Mouse (Mus musculus): ENCODE measurements at regions not wholly inside any gene's neighbourhood (a gene's known extent, or its start where the extent isn't known, plus 50 kb on each side); places are given as distances from the start of the nearest gene placed in this dataset.

DNA sequence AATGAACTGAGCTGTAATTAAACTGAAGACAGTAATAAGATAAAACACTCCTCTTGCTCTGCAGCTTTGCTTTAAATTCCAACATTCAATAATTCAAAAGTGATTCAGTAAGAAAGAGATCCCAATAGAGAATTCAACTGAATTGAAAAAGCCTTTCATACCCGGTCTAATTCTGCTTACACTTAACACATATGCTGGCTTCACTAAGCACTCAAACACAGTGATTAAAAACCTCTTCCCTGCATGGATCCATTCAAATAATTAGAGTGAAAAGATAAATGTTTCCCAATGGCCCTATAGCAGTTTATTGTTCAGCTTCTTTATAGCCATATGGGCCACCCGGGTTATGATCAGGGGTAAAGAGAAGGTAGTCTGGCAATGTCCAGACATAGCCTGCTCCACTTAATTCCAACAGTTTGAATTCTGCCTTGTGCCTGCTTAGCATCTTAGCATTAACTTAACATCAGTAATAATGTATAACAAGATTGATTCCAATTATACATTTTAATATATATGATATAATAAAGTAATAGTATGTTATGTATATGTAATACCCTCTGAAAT, 659.9 kb upstream of the Kcnd2 start:
- no peaks in the 10 kb centered on the region for H3K27me3 ChIP-seq (replicated peaks; ENCODE audit: control insufficient read depth, insufficient read depth, low read length)
- 0 out of 2 replicates have a peak, but pooled peaks have one; percentile 40 for ATAC-seq
- 65% methylated on average over 2 of the region's 2 CpGs for WGBS
- no peak overlapping the region for H3K4me2 ChIP-seq (ENCODE audit: low read length)
- no peaks in the 10 kb centered on the region for H3K4me1 ChIP-seq (ENCODE audit: control insufficient read depth, insufficient read depth, low read depth, low read length)
- no peak overlapping the region for H3K9ac ChIP-seq (ENCODE audit: low read depth, low read length)
- H3K4me3 ChIP-seq (ENCODE audit: low read length), result no peak overlapping the region
- H3K9me3 ChIP-seq (ENCODE audit: control insufficient read depth, low read length), result no peaks in the 10 kb centered on the region
- H3K36me3 ChIP-seq (ENCODE audit: control insufficient read depth, insufficient read depth, low read length), result no peaks in the 10 kb centered on the region
- no peak overlapping the region for H3K27ac ChIP-seq (ENCODE audit: low read depth, low read length)

DNA sequence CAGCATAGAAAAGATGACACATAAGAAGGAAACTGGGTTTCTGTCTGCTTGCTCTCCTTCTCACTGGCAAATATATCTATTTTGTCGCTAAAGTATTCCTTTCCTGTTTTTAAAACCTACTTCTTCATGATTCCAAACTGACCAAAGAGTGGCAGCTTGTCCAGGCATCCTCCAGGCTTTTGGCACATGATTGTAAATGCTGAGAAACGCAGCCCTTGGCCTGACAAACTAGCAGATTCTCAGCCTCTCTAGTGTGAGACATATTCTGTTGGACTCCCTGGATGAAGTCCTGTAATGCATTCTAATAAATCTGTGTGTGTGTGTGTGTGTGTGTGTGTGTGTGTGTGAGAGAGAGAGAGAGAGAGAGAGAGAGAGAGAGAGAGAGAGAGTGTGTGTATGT, 642.7 kb upstream of the Kcnd2 start:
- ATAC-seq, result no peak
- H3K9me3 ChIP-seq (ENCODE audit: control insufficient read depth, low read length), result no peaks in the 10 kb centered on the region
- no peaks in the 10 kb centered on the region for H3K27me3 ChIP-seq (replicated peaks; ENCODE audit: control insufficient read depth, insufficient read depth, low read length)
- no peak overlapping the region for H3K9ac ChIP-seq (ENCODE audit: low read depth, low read length)
- H3K4me2 ChIP-seq (ENCODE audit: low read length), result no peak overlapping the region
- H3K4me3 ChIP-seq (ENCODE audit: low read length), result no peak overlapping the region
- no peaks in the 10 kb centered on the region for H3K36me3 ChIP-seq (ENCODE audit: control insufficient read depth, insufficient read depth, low read length)
- 81% methylated on average over 2 of the region's 2 CpGs for WGBS
- H3K4me1 ChIP-seq (ENCODE audit: control insufficient read depth, insufficient read depth, low read depth, low read length), result no peaks in the 10 kb centered on the region
- H3K27ac ChIP-seq (ENCODE audit: low read depth, low read length), result no peak overlapping the region

DNA sequence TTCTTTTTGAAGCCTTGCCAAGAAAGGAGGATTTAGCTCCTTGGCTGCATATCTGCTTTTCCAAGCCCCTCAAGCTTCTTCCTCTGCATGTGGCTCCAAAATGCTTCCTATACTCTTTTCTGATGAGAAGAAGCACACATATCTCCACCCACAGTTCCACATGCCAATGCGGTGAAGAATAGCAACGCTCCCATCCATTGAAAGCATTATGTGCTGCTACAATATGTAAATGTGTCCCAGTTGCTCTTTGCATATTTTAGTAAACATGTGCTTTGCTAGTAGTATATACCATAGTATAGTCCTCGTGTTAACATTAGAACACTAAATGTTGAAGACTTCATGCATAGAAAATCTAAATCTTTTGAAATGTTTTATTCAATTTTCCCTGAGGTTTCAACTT, 640.6 kb upstream of the Kcnd2 start:
- WGBS, result 83% methylated on average over 3 of the region's 3 CpGs
- Histone ChIP-seq H3K4me3 (ENCODE audit: low read length) (no peak overlapping the region), H3K36me3 (ENCODE audit: control insufficient read depth, insufficient read depth, low read length) (no peaks in the 10 kb centered on the region), H3K4me1 (ENCODE audit: control insufficient read depth, insufficient read depth, low read depth, low read length) (no peaks in the 10 kb centered on the region), H3K27ac (ENCODE audit: low read depth, low read length) (no peak overlapping the region), H3K27me3 (replicated peaks; ENCODE audit: control insufficient read depth, insufficient read depth, low read length) (no peaks in the 10 kb centered on the region), H3K9me3 (ENCODE audit: control insufficient read depth, low read length) (no peaks in the 10 kb centered on the region), H3K4me2 (ENCODE audit: low read length) (no peak overlapping the region), H3K9ac (ENCODE audit: low read depth, low read length) (no peak overlapping the region)
- ATAC-seq, result no peak

GRCm38 (mm10) chr6:20598783-20599182, 616.5 kb upstream of the Kcnd2 start:
- WGBS, result 27% methylated on average over 1 of the region's 1 CpGs
- Histone ChIP-seq H3K36me3 (ENCODE audit: control insufficient read depth, insufficient read depth, low read length) (no peaks in the 10 kb centered on the region), H3K9ac (ENCODE audit: low read depth, low read length) (no peak overlapping the region), H3K27me3 (replicated peaks; ENCODE audit: control insufficient read depth, insufficient read depth, low read length) (no peaks in the 10 kb centered on the region), H3K4me1 (ENCODE audit: control insufficient read depth, insufficient read depth, low read depth, low read length) (no peaks in the 10 kb centered on the region), H3K4me2 (ENCODE audit: low read length) (no peak overlapping the region), H3K9me3 (ENCODE audit: control insufficient read depth, low read length) (no peaks in the 10 kb centered on the region), H3K27ac (ENCODE audit: low read depth, low read length) (no peak overlapping the region), H3K4me3 (ENCODE audit: low read length) (no peak overlapping the region)
- no peak for ATAC-seq

DNA sequence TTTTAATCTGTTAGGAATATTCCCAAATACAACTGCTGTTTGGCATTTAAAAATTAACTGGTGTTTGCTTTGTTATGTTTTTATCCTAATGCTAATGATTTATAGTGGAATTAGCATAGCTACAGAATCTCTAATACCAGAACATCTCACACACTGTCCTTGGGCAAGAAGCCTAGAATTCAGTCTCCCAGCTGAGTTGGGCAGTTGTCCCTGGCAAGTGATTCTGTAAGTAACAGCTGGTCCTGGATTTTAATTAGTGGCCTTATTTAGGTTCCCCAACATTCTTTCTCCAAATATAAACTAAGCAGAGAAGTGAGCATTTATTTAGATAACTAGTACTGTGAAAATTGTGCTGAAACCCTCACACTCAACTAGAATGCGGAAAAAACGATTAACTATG, 611.1 kb upstream of the Kcnd2 start:
- Histone ChIP-seq H3K27ac (ENCODE audit: low read depth, low read length) (no peak overlapping the region), H3K36me3 (ENCODE audit: control insufficient read depth, insufficient read depth, low read length) (no peaks in the 10 kb centered on the region), H3K4me1 (ENCODE audit: control insufficient read depth, insufficient read depth, low read depth, low read length) (no peaks in the 10 kb centered on the region), H3K4me2 (ENCODE audit: low read length) (no peak overlapping the region), H3K9me3 (ENCODE audit: control insufficient read depth, low read length) (no peaks in the 10 kb centered on the region), H3K9ac (ENCODE audit: low read depth, low read length) (no peak overlapping the region), H3K27me3 (replicated peaks; ENCODE audit: control insufficient read depth, insufficient read depth, low read length) (no peaks in the 10 kb centered on the region), H3K4me3 (ENCODE audit: low read length) (no peak overlapping the region)
- ATAC-seq, result peak; percentile 61; the same call in 1 of the 2 replicates
- 84% methylated on average over 2 of the region's 2 CpGs for WGBS

DNA sequence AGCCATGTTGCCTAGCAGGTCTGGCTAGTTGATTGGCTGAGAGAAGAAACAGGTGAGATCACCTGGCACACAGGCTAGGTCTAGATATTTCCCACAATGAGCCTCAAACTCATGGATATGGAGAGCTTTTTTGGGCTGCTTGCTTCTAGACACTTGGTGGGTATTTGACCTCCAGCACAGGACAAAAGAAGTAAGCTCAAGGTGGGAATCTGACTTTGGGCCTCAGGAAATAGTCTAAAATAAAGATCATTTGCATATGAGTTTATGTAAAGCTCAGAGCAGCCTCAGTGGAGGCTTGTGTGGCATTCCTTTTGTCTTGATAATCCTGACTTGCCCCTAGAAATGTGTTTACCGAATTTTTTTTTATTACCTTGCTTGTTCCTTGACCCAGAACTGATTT, 594.8 kb upstream of the Kcnd2 start:
- WGBS, result 60% methylated on average over 1 of the region's 1 CpGs
- Histone ChIP-seq H3K36me3 (ENCODE audit: control insufficient read depth, insufficient read depth, low read length) (no peaks in the 10 kb centered on the region), H3K4me2 (ENCODE audit: low read length) (no peak overlapping the region), H3K9ac (ENCODE audit: low read depth, low read length) (no peak overlapping the region), H3K27me3 (replicated peaks; ENCODE audit: control insufficient read depth, insufficient read depth, low read length) (no peaks in the 10 kb centered on the region), H3K27ac (ENCODE audit: low read depth, low read length) (no peak overlapping the region), H3K4me1 (ENCODE audit: control insufficient read depth, insufficient read depth, low read depth, low read length) (no peaks in the 10 kb centered on the region), H3K4me3 (ENCODE audit: low read length) (no peak overlapping the region), H3K9me3 (ENCODE audit: control insufficient read depth, low read length) (0 out of 2 replicates have a peak, but pooled peaks cover 2% of the 10 kb centered on the region)
- no peak for ATAC-seq

DNA sequence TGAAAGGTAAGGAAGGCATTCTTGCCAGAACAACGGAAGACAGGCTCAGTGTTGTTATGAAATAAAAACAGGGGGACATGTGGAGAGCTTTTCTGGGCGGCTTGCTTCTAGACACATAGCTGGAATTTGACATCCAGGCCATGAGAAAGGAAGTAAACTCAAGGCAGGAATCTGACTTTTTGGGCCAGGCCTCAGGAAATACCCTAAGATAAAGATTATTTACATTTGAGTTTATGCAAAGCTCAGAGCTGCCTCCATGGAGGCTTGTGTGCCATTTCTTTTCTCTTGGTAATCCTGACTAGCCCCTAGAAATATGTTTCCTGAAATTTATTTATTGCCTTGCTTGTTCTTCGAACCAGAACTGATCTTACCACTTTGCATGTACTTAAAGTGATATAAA, 588.9 kb upstream of the Kcnd2 start:
- WGBS, result 75% methylated on average over 3 of the region's 3 CpGs
- no peaks in the 10 kb centered on the region for H3K9me3 ChIP-seq (ENCODE audit: control insufficient read depth, low read length)
- no peak overlapping the region for H3K4me2 ChIP-seq (ENCODE audit: low read length)
- H3K27ac ChIP-seq (ENCODE audit: low read depth, low read length), result no peak overlapping the region
- H3K36me3 ChIP-seq (ENCODE audit: control insufficient read depth, insufficient read depth, low read length), result no peaks in the 10 kb centered on the region
- H3K27me3 ChIP-seq (replicated peaks; ENCODE audit: control insufficient read depth, insufficient read depth, low read length), result no peaks in the 10 kb centered on the region
- no peak overlapping the region for H3K4me3 ChIP-seq (ENCODE audit: low read length)
- H3K4me1 ChIP-seq (ENCODE audit: control insufficient read depth, insufficient read depth, low read depth, low read length), result no peaks in the 10 kb centered on the region
- ATAC-seq, result no peak
- no peak overlapping the region for H3K9ac ChIP-seq (ENCODE audit: low read depth, low read length)

DNA sequence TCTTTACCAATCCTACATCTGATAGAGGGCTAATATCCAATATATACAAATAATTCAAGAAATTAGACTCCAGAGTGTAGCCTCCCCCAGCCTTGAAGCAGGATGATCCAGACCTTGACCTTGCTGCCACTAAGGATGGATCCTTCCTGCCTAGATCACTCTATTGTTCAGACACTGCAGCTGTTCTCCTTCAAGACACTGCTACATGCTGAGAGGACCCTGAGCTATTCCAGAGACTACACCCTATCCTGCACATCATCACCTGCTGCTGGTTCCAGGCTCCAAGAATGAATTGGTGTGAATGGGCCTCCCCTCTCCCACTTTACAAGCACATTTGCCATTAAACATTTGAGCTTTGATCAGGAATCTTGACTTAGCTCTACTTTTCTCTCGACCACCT, 588.2 kb upstream of the Kcnd2 start:
- Histone ChIP-seq H3K27ac (ENCODE audit: low read depth, low read length) (no peak overlapping the region), H3K9me3 (ENCODE audit: control insufficient read depth, low read length) (no peaks in the 10 kb centered on the region), H3K9ac (ENCODE audit: low read depth, low read length) (no peak overlapping the region), H3K4me2 (ENCODE audit: low read length) (no peak overlapping the region), H3K4me1 (ENCODE audit: control insufficient read depth, insufficient read depth, low read depth, low read length) (no peaks in the 10 kb centered on the region), H3K36me3 (ENCODE audit: control insufficient read depth, insufficient read depth, low read length) (no peaks in the 10 kb centered on the region), H3K27me3 (replicated peaks; ENCODE audit: control insufficient read depth, insufficient read depth, low read length) (no peaks in the 10 kb centered on the region), H3K4me3 (ENCODE audit: low read length) (no peak overlapping the region)
- ATAC-seq, result no peak
- WGBS, result 83% methylated on average over 1 of the region's 1 CpGs

DNA sequence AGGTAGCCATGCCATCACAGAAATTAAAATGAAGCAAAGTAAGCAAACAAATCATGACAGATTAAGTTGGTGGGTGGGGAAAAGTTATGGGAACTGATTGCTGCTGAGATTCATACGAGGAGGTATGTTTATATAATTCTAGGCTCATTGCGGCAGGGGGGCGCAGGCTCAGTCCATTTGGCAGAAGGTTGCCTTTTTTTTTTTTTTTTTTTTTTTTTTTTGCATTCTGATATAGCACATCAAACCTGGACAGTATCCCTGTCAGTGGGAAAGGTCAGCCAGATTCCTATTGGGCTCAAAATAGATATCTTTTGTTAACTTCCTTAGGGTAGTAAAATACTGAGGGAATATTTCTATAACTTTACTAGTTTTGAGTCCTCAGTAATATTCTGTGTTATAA, 575.0 kb upstream of the Kcnd2 start:
- H3K4me3 ChIP-seq (ENCODE audit: low read length), result no peak overlapping the region
- no peaks in the 10 kb centered on the region for H3K27me3 ChIP-seq (replicated peaks; ENCODE audit: control insufficient read depth, insufficient read depth, low read length)
- no peaks in the 10 kb centered on the region for H3K4me1 ChIP-seq (ENCODE audit: control insufficient read depth, insufficient read depth, low read depth, low read length)
- ATAC-seq, result no peak
- H3K27ac ChIP-seq (ENCODE audit: low read depth, low read length), result no peak overlapping the region
- WGBS, result 73% methylated on average over 3 of the region's 3 CpGs
- H3K9me3 ChIP-seq (ENCODE audit: control insufficient read depth, low read length), result no peaks in the 10 kb centered on the region
- no peak overlapping the region for H3K9ac ChIP-seq (ENCODE audit: low read depth, low read length)
- H3K4me2 ChIP-seq (ENCODE audit: low read length), result no peak overlapping the region
- no peaks in the 10 kb centered on the region for H3K36me3 ChIP-seq (ENCODE audit: control insufficient read depth, insufficient read depth, low read length)

- H3K4me1 ChIP-seq (ENCODE audit: control insufficient read depth, insufficient read depth, low read depth, low read length), result no peaks in the 10 kb centered on the region
- no peak overlapping the region for H3K4me2 ChIP-seq (ENCODE audit: low read length)
- H3K36me3 ChIP-seq (ENCODE audit: control insufficient read depth, insufficient read depth, low read length), result no peaks in the 10 kb centered on the region
- no peak overlapping the region for H3K4me3 ChIP-seq (ENCODE audit: low read length)
- H3K9me3 ChIP-seq (ENCODE audit: control insufficient read depth, low read length), result no peaks in the 10 kb centered on the region
- no peak overlapping the region for H3K9ac ChIP-seq (ENCODE audit: low read depth, low read length)
- WGBS, result 43% methylated on average over 4 of the region's 4 CpGs
- H3K27me3 ChIP-seq (replicated peaks; ENCODE audit: control insufficient read depth, insufficient read depth, low read length), result no peaks in the 10 kb centered on the region
- ATAC-seq, result no peak
- no peak overlapping the region for H3K27ac ChIP-seq (ENCODE audit: low read depth, low read length)
These were observed 573.9 kb upstream of the Kcnd2 start for GRCm38 (mm10) chr6:20641375-20641774.
